Mouse (Mus musculus): ENCODE data around the gene Rd3.

The Rd3 gene

GRCm38 (mm10) chr1:191963948-191964772 lies 13.0 kb upstream of the Rd3 start:
- peak; percentile 79 to 89 for DNase-seq

- DNase-seq = peak; percentile 75 to 85
Measured at GRCm38 (mm10) chr1:191964773-191965481, 12.2 kb upstream of the Rd3 start.

- no peak for DNase-seq
Measured at GRCm38 (mm10) chr1:191969939-191970338, 7.2 kb upstream of the Rd3 start.

- DNase-seq = no peak
Measured at GRCm38 (mm10) chr1:191974509-191975405, 2.4 kb upstream of the Rd3 start.

- peak in 1 of 2 experiments; percentile 24 for DNase-seq
Measured at GRCm38 (mm10) chr1:191981426-191982102, 4.4 kb downstream of the Rd3 start.

- no peak for DNase-seq
Measured at GRCm38 (mm10) chr1:191986674-191987480, 9.7 kb downstream of the Rd3 start.

- no peak for DNase-seq
Measured at GRCm38 (mm10) chr1:191987481-191987769, 10.3 kb downstream of the Rd3 start.

- DNase-seq = no peak
Measured at GRCm38 (mm10) chr1:191988646-191989045, 11.5 kb downstream of the Rd3 start.

GRCm38 (mm10) chr1:191989060-191989459 lies 11.9 kb downstream of the Rd3 start:
- no peak for DNase-seq

- DNase-seq = peak; percentile 94 to 98
Measured at GRCm38 (mm10) chr1:191989994-191990393, 12.8 kb downstream of the Rd3 start.

GRCm38 (mm10) chr1:191992040-191992780 lies 15.0 kb downstream of the Rd3 start:
- no peak for DNase-seq

GRCm38 (mm10) chr1:191994476-191994875 lies 17.3 kb downstream of the Rd3 start:
- DNase-seq = no peak

GRCm38 (mm10) chr1:191995488-191995887 lies 18.3 kb downstream of the Rd3 start:
- peak in 1 of 2 experiments; percentile 67 for DNase-seq

- DNase-seq = no peak
Measured at GRCm38 (mm10) chr1:191995916-191996315, 18.7 kb downstream of the Rd3 start.

GRCm38 (mm10) chr1:191996621-191997185 lies 19.5 kb downstream of the Rd3 start:
- DNase-seq = no peak

- no peak for DNase-seq
Measured at GRCm38 (mm10) chr1:191999022-191999421, 21.9 kb downstream of the Rd3 start.

Measured in cerebellum, postnatal 25 days (tissue).